Mouse (Mus musculus): Measurements from ENCODE around the gene Mob1a.
"Not testable (repeated sequence)": the region's sequence is repeated elsewhere in the genome, so short reads cannot be mapped to it uniquely, and the experiment has no call there.

Mob1a gene

GRCm38 (mm10) chr6:83342957-83343356 is 17.1 kb downstream of the Mob1a start:
- no peak for DNase-seq (ENCODE audit: low spot score in 2 of 2)

DNA sequence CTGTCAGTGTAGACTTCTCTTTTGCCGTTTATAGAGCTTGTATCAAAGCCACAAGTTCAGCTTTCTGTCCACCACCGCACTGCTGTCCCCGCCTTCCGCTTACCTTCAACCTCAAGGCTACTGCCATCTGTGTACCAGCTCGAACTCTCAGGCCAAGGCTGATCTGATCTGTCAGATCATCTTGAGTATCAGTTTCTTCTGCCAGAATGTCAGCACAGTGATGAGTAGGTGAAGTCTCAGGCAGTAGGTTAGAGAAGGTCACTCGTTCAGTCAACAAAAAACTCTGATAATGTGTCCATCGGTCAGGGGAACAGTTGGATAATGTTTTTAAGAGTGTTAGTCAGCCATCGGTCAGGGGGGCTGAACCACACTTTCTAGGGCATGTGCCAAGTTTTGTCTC is 19.5 kb downstream of the Mob1a start:
- DNase-seq (ENCODE audit: low spot score in 2 of 2): not testable (repeated sequence)

DNA sequence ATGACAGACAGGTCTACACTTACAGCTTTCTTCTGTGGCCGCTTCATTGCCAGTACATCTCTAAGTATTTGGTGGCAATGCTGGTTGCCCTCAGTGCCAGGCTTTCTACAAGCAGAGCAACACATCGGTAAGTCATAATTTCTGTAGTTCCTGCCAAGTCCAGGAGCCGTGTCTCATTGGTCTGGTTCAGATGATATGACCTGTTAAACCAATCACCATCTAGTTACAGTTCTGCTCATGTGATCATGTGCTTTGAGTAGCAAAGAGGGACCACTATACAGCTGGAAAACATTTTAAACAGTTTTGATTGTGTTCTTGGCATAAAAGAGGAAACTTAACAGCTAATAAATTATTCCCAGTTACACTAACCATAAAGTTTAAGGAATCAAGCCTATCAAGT is 22.1 kb downstream of the Mob1a start:
- no peak for DNase-seq (ENCODE audit: low spot score in 2 of 2)

DNA sequence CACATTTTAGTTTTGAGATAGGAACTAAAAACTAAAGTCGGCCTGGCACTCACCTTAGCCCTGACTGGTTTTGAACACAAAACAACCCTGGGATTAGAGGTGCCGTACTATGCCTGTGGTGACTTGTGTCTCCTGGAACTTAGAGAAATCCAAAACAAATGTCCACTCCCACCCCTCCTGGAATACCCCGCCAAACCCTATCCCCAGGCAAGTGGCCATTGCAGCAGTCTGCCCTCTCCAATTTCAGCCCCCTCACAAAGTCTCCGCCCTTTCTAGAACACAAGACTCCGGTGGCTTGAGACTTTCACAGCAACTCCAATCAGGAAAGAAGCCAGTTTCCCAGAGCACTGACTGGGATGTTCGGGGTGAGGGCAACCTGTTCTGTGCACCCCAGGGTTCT is 23.1 kb downstream of the Mob1a start, which contains the start of gene Bola3:
TSS of gene Bola3 (plus strand) at position 275 of the 400 bp plus-strand sequence.
- DNase-seq (ENCODE audit: low spot score in 2 of 2): no peak

DNA sequence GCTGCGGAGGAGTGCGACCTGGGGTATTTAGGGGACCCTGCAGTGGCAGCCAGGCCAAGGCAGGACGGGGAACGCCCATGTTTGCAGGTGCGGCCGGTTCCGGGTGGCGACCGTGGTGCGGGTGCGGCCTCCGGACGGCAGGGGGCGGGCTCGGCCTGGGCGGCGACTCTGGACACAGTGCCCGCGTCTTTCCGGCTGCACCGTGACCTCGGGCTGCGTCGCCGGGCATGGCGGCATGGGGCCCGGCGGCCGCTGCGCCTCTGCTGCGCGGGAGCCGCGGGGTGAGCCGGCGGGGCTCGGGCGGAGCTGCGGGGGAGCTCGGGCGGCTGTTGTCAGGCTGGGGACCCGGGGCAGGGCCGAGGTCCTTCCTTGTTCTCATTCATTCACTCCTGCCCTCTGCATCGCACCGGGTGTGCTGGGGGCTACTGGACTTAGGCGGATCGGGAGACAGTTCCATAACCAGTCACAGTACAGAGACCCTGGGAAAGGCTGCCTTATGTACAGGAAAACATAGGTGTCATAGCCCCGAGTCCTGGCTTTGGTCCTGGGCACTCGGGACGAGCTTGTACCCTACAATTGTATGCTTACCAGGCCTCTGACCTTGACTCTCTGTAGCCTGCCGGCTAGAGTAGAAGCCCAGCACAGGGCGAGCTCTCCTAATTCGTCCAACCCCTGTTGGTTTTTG is 23.6 kb downstream of the Mob1a start:
- DNase-seq (ENCODE audit: low spot score in 2 of 2): peak; percentile 98 to 100

- peak in 1 of 2 experiments; percentile 58 for DNase-seq (ENCODE audit: low spot score in 2 of 2)
Observed at GRCm38 (mm10) chr6:83350172-83350571, 24.4 kb downstream of the Mob1a start.

DNA sequence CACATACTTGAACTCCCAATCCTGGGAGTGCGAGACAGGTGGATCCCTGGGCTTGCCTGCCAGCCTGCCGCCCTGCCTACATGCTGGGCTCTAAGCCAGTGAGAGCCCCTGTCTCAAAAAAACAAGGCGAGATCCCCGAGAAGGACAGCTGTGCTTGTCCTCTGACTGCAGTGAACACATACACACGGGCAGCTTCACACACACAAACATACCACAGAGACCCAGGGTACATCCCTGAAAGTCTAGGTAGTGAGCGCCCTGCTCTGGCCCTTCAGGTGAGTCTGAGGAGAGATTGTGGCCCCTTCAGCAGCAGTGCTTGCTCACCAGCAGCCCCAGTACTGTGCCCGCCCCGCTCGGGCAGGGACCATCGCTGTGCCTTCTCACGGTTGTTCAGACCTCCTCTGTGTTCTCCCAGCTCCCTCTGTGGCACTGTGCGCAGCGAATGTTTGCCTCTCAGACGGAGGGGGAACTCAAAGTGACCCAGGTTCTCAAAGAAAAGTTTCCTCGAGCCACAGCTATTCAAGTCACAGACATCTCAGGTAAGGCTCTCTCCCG is 25.1 kb downstream of the Mob1a start:
- peak; percentile 49 to 69 for DNase-seq (ENCODE audit: low spot score in 2 of 2)

DNA sequence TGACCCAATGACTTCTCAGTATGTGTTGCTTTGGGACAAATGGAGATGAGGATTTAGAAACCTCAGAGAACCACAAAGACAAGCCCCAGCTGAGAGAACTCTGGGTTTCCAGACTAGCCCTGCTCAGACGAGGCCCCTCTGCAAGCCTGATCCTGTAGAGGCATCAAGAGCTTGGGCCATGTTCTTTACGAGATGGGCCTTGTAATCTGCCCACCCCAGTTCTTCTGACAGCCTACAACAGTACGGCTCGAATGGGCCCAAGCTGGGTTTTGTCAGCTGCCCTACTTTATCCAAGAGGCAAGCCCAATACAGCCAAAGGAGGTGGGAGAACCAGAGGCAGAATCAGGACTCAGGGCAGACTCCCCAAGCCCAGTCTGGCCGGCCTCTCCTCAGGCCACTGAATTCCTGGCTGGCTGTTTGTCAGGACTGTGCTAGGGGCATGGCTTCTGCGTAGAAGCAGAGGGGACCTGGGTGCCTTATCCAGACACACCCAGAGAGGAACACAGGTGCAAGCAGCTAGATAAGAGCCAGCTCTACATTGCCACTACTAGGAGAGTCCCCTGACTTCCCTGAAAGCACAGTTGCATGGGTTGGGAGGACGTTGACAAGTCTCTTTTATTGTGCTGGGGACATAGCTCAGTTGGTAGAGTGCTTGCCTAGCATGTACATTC is 25.8 kb downstream of the Mob1a start:
- DNase-seq (ENCODE audit: low spot score in 2 of 2): peak; percentile 73 to 86

- DNase-seq (ENCODE audit: low spot score in 2 of 2): no peak
Observed at GRCm38 (mm10) chr6:83352666-83353410, 27.0 kb downstream of the Mob1a start.

GRCm38 (mm10) chr6:83354856-83355781 is 29.3 kb downstream of the Mob1a start:
- DNase-seq (ENCODE audit: low spot score in 2 of 2): no peak

GRCm38 (mm10) chr6:83356569-83357138 is 30.8 kb downstream of the Mob1a start:
- DNase-seq (ENCODE audit: low spot score in 2 of 2): peak; percentile 93 to 94

GRCm38 (mm10) chr6:83357436-83357835 is 31.6 kb downstream of the Mob1a start:
- no peak for DNase-seq (ENCODE audit: low spot score in 2 of 2)

DNA sequence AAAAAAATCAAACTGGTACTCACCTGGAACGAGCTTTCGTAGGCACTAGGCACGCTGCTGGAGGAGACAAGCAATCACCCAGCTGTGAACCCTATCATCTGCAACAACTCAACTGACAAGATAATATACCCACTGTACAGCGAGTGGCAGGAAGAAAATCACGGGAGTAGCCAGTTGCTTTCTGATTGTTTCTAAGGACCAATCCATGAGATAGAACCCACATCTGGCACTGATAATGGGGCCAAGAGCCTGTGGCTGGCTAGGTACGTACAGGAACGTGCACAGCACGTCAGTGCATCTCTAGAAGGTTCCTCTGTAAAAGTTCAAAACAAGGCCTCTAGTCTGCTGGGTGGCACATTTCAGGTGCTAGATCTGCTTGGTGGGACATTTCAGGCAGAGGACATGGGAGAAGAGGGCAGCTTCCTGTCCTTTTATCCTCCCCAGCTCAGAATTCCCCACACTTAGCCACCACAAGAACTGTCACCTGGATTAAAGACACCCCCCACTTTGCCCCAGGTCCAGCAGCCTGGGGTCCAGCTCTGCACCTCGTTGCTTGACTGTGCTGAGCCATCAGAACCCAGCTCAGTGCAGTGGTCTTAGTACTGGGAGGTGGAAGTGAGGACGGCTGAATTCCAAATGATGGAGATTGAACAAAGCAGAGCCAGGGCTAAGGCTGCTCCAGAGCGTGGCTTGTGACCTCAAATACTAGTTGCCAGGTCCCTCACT is 35.9 kb downstream of the Mob1a start:
- no peak for DNase-seq (ENCODE audit: low spot score in 2 of 2)

DNA sequence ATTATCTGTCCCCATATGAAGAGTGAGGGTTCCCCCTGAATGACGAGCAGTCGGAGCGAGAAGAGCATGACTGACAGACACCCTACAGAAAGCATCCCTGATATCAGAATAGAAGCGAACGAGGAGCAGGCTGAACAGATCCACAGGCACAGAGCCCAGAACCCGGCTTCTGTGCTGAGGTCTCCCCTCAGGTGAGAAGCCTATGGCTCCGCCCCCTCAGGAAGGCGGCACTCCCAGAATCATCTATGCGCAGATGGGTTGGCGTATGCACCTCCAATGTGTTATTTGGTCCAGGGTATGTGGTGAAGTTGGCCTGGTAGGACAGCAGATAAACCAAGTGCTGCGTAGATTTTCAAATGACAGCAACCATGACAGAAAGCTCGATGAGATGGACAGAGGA is 37.3 kb downstream of the Mob1a start:
- no peak for DNase-seq (ENCODE audit: low spot score in 2 of 2)

DNA sequence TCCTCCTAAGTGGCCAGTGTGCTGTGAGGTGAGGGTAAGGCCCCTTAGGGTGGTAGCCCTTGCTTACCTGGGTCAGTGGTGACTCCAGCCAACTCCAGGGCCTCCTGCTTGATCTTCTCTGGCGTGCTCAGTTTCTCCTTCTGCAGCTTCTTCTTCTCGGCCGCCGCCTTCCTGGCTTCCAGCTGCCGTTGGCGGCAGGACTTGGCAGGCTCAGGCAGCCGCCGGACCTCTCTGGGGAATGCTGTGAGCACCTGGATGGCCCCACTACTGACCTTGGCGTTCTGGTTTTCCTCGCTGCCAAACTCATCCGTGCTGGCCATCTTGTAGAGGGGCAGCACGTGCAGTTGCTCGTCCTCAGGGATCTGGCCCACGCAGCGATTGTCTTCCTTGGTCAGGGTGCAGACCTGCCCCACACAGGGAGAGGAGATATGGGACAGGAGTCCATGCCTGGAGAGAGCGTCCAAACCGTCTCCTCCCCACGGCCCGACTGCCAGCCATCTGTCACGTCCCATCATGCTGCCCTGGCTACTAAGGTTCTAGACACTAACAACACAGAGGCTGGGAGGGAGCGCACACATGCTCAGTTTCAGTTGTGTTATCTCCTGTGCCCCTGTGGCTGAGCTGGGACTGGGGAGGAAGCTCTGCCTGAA is 44.6 kb downstream of the Mob1a start:
- no peak for DNase-seq (ENCODE audit: low spot score in 2 of 2)

DNA sequence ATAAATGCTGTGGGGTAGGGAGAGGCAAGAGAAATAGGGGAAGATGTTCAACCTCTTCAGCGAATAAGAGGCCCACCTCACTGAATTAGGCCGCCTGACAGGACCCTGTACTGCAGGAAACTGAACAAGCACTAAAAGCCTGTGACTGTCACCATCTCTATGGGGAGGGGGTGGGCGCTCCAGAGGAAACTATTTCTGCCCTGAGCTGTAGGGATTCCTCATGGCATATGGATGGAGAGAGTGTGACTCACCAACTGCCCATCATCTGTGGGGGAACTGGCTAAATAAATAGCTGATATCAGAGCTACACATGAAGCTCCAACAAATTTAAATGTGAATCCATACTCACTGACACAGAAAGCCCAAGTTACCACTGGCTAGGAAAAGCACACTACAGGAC is 45.5 kb downstream of the Mob1a start:
- no peak for DNase-seq (ENCODE audit: low spot score in 2 of 2)

DNA sequence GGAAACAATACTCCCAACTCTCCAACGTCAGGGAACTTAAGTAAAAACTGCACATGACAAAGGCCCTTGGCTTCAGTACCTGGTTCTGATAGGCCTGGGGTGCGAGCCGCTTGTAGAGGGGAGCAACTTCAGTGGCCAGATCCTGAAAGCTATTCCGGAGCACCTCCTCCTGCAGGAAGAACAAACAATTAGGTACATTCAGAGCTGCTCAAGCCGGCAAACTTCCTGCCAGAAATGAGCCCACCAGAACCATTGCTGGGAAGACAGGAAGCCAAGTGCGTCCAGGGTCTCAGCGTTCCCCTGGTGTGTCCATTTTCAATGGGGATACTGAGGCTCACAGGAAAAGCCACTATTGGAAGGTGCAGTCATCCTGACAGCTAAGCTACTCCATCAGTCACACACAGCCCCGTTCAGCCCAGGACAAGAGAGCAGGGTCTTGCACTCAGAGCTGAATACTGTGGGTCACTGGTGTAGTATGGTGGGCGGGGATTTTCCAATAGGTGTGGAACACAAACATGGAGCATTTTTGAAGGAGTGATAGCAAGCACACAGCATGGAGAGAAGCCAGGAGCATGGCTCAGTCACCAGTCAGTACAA is 48.0 kb downstream of the Mob1a start:
- DNase-seq (ENCODE audit: low spot score in 2 of 2): no peak

DNA sequence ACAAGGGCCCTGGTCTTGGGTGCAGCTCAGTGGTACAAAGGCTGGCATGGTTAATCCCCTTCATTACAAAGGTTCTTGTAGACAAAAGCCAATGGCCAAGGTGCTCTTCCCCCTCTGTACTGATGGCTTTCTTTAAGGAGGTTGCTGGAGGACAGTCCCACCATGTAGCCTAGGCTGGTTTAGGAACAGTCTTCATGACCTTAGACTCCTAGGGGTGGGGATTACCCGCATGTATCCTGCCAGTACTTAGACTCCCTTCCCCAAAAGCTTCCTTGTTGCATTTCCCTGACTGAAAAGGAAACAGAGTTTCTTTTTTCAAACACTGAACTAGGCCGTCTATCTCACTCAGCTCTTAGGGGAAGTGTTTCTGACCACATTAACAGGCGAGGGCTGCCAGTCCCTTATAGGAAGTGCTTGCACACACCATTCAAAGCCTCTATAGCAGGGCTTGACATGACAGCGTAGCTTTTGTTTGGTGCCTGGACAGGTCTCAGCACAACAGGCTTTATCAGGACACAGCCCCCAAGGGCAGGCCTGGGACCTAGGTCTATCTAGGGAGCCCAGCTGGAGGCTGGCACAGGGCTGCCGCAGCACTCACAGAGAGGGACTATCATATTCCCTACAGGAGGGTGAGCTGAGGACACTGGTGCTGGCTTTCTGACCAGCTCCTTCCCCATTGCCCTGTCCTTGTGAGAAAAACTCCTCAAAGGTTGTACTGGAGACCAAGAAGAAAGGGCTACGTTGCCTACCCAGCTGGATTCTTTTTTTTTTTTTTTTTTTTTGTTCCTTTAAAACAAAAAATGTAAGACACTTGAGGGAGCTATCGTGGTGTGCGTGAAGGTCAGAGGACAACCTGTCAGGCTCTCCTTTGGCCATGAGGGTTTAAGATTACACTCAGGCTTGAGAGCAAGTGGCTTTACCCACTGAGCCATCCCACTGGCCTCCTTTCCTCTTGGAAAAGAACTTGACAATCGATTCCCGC is 56.0 kb downstream of the Mob1a start:
- peak; percentile 73 to 84 for DNase-seq (ENCODE audit: low spot score in 2 of 2)
